In the genomic region with DNA sequence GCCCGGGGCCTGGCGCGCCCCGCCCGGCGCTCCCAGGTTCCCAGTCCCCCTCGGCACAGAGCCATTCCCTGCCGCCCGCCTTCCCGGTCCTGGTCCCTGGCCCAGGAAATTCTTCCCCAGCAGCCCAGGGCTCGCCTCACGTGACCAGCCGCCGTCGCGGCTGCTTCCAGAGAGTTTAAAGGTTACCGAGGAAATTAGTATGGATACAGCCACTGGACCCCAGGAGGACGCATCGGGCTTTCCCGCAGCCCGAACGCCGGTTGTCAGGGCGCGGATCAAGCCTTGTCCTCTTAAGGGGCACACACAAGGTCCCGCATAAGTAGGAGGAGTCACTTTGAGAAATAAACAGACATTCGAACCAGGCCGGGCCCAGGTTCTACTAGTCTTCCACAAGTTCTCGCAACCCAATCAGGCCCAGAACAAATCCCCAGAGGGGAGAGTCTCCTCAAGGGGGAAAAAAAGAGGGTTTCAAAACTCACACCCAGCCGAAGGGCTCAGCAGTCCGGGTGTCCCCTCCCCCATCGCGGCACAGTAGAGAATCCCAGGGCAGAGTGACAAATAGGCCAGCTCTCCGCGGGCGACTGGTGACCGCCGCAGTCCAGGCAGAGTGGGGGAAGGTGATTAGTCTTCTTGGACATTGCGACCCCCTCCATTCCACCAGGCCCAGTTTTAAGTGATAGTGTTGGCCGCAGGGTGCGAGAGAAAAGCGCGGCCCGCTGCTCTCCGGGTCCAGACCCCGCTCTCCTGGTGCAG, we compare ENCODE assay signal across 8 mouse cellular contexts. TPM values are rescaled to one million over a fixed set of nuclear protein-coding genes. Genes with fewer than 3 reads are reported as not detected.
DNase-seq lines count a peak whose midpoint lies in the region; ATAC-seq and TF ChIP-seq lines count a peak whose summit lies in the region.

No protein-coding gene starts in this region.

- H3K79me2 ChIP-seq in MEL (ENCODE audit: control insufficient read depth, insufficient read depth, low read length, poor library complexity): peaks cover 9% of the 10 kb centered on the region

- no peaks in the 10 kb centered on the region for H3K9me3 ChIP-seq in MEL (replicated peaks; ENCODE audit: insufficient read depth, low read length)
- no peaks in the 10 kb centered on the region for H3K9me3 ChIP-seq in forebrain, postnatal 0 days (ENCODE audit: low read length)
- H3K9me3 ChIP-seq in hindbrain, embryonic 11.5 days (ENCODE audit: control insufficient read depth, low read length): no peaks in the 10 kb centered on the region

- ATAC-seq in forebrain, postnatal 0 days: peak; percentile 12
- peak; percentile 79 for ATAC-seq in hindbrain, embryonic 11.5 days (ENCODE audit: low FRiP score)

- TF ChIP-seq EP300 in MEL (IDR thresholded peaks at IDR 0.05; ENCODE audit: low read depth in 1 of 2, low read length in 2 of 2): no peak

- peaks cover 0 to 20% of the 10 kb centered on the region in 2 experiments; a peak in 2 of 4 replicates for H3K36me3 ChIP-seq in MEL (ENCODE audit: control insufficient read depth in 1 of 2, insufficient read depth in 2 of 2, low read length in 2 of 2)
- no peaks in the 10 kb centered on the region for H3K36me3 ChIP-seq in forebrain, postnatal 0 days (ENCODE audit: insufficient read depth)
- no peaks in the 10 kb centered on the region for H3K36me3 ChIP-seq in hindbrain, embryonic 11.5 days (ENCODE audit: control insufficient read depth, insufficient read depth, low read length)

- WGBS in forebrain, postnatal 0 days: 1% methylated on average over 46 of the region's 46 CpGs
- WGBS in hindbrain, embryonic 11.5 days: under 1% methylated on average over 44 of the region's 46 CpGs

- TF ChIP-seq POLR2A in MEL (IDR thresholded peaks at IDR 0.05; ENCODE audit: control insufficient read depth in 1 of 2, insufficient read depth in 1 of 2, low read depth in 1 of 2, low read length in 2 of 2, poor library complexity in 1 of 2): no peak

- peaks cover 9 to 25% of the 10 kb centered on the region in 2 experiments for H3K4me1 ChIP-seq in MEL (ENCODE audit: control insufficient read depth in 1 of 2, insufficient read depth in 2 of 2, low read length in 2 of 2)
- peaks cover 13% of the 10 kb centered on the region; the same call in 1 of the 2 replicates for H3K4me1 ChIP-seq in forebrain, postnatal 0 days (ENCODE audit: insufficient read depth)
- H3K4me1 ChIP-seq in hindbrain, embryonic 11.5 days (replicated peaks; ENCODE audit: control insufficient read depth, insufficient read depth, low read length): peaks cover 3% of the 10 kb centered on the region; the same call in 1 of the 2 replicates

- peak overlapping the region; percentile 80 for H3K9ac ChIP-seq in MEL (ENCODE audit: control insufficient read depth, low read depth, low read length, poor library complexity, severe bottlenecking)
- H3K9ac ChIP-seq in forebrain, postnatal 0 days: peak overlapping the region; percentile 75
- peak overlapping the region; percentile 81 for H3K9ac ChIP-seq in hindbrain, embryonic 11.5 days (ENCODE audit: low read depth, low read length)

- H3K27ac ChIP-seq in MEL (ENCODE audit: control insufficient read depth, low read depth, low read length): peak overlapping the region; percentile 40
- H3K27ac ChIP-seq in forebrain, postnatal 0 days (ENCODE audit: low read depth, low read length): peak overlapping the region; percentile 90
- peak overlapping the region; percentile 92 for H3K27ac ChIP-seq in hindbrain, embryonic 11.5 days (ENCODE audit: low read depth, low read length)

- peak overlapping the region; percentile 94 for H3K4me2 ChIP-seq in forebrain, postnatal 0 days (ENCODE audit: low read depth)
- peak overlapping the region; percentile 96 for H3K4me2 ChIP-seq in hindbrain, embryonic 11.5 days (replicated peaks; ENCODE audit: low read depth, low read length)

- no peak for TF ChIP-seq RAD21 in MEL (IDR thresholded peaks at IDR 0.05; ENCODE audit: low read depth, low read length)

- TF ChIP-seq CTCF in MEL (IDR thresholded peaks at IDR 0.05 in 2 of 3, conservative IDR thresholded peaks at IDR 0.05 in 1 of 3; ENCODE audit: control insufficient read depth in 1 of 3, insufficient read depth in 1 of 3, low read depth in 2 of 3, low read length in 3 of 3, poor library complexity in 1 of 3, severe bottlenecking in 1 of 3): no peak
- no peak for TF ChIP-seq CTCF in forebrain, postnatal 0 days (IDR thresholded peaks at IDR 0.05; ENCODE audit: low read depth)

- H3K27me3 ChIP-seq in MEL (ENCODE audit: control insufficient read depth in 1 of 2, insufficient read depth in 2 of 2, low read length in 2 of 2): no peaks in the 10 kb centered on the region
- no peaks in the 10 kb centered on the region for H3K27me3 ChIP-seq in forebrain, postnatal 0 days (ENCODE audit: insufficient read depth, low read length)
- H3K27me3 ChIP-seq in hindbrain, embryonic 11.5 days (ENCODE audit: control insufficient read depth, insufficient read depth, low read length): no peaks in the 10 kb centered on the region

- H3K4me3 ChIP-seq in MEL (ENCODE audit: control insufficient read depth in 1 of 2, insufficient read depth in 1 of 2, low read depth in 2 of 2, low read length in 2 of 2): peak overlapping the region; percentile 61 to 99
- H3K4me3 ChIP-seq in forebrain, postnatal 0 days (ENCODE audit: low read depth, low read length): peak overlapping the region; percentile 72
- peak overlapping the region; percentile 72 for H3K4me3 ChIP-seq in hindbrain, embryonic 11.5 days (ENCODE audit: low read depth, low read length)

- DNase-seq in MEL (ENCODE audit: low read depth, low spot score): peak; percentile 76
- DNase-seq in cerebellum, adult 11 months: peak; percentile 77
- peak; percentile 58 for DNase-seq in forebrain, postnatal 0 days
- DNase-seq in hindbrain, embryonic 11.5 days (ENCODE audit: low spot score): peak; percentile 78
- peak; percentile 67 to 75 for DNase-seq in layer of hippocampus, postnatal 14 days (ENCODE audit: low spot score in 2 of 2)
- peak; percentile 92 for DNase-seq in lung, postnatal 36 days
- peak; percentile 51 for DNase-seq in retina, postnatal 7 days (ENCODE audit: low read depth, low spot score)
- peak; percentile 74 for DNase-seq in thymus, postnatal 4 days

TF ChIP-seq in MEL, 35 proteins besides CTCF, POLR2A, EP300 and RAD21 (continues in another document):
- TF ChIP-seq POLR2AphosphoS5 (IDR thresholded peaks at IDR 0.05; ENCODE audit: borderline replicate concordance, low read depth, low read length): no peak
- no peak for TF ChIP-seq MAFK (IDR thresholded peaks at IDR 0.05; ENCODE audit: borderline replicate concordance, low read depth, low read length)
- peak; percentile 89 for TF ChIP-seq USF1 (IDR thresholded peaks at IDR 0.05; ENCODE audit: low read depth, low read length)
- TF ChIP-seq SMC3 (IDR thresholded peaks at IDR 0.05; ENCODE audit: low read depth, low read length): 0 out of 2 replicates have a peak, but pooled peaks have one; percentile 5
- peak; percentile 35; the same call in 1 of the 2 replicates for TF ChIP-seq MXI1 (IDR thresholded peaks at IDR 0.05; ENCODE audit: low read depth, low read length)
- no peak for TF ChIP-seq MAZ (IDR thresholded peaks at IDR 0.05; ENCODE audit: low read depth, low read length)
- no peak for TF ChIP-seq TAL1 (IDR thresholded peaks at IDR 0.05; ENCODE audit: low read length)
- no peak for TF ChIP-seq JUND (IDR thresholded peaks at IDR 0.05; ENCODE audit: low read depth, low read length)
- no peak for TF ChIP-seq GATA1 (IDR thresholded peaks at IDR 0.05; ENCODE audit: low read depth, low read length)
- no peak for TF ChIP-seq NRF1 (IDR thresholded peaks at IDR 0.05; ENCODE audit: insufficient read depth, low read depth, low read length, poor library complexity, severe bottlenecking)
- no peak for TF ChIP-seq MYC (IDR thresholded peaks at IDR 0.05; ENCODE audit: low read depth, low read length)
- no peak; the same call in 1 of the 2 replicates for TF ChIP-seq SIN3A (IDR thresholded peaks at IDR 0.05; ENCODE audit: low read length)
- TF ChIP-seq GABPA (IDR thresholded peaks at IDR 0.05; ENCODE audit: low read depth, low read length): no peak
- TF ChIP-seq ZKSCAN1 (IDR thresholded peaks at IDR 0.05; ENCODE audit: low read depth, low read length): no peak
- TF ChIP-seq CHD1 (IDR thresholded peaks at IDR 0.05; ENCODE audit: low read depth, low read length): no peak; the same call in 1 of the 2 replicates
- TF ChIP-seq E2F4 (IDR thresholded peaks at IDR 0.05; ENCODE audit: borderline replicate concordance, low read depth, low read length): no peak
- TF ChIP-seq ZMIZ1 (IDR thresholded peaks at IDR 0.05; ENCODE audit: low read depth, low read length): no peak
- peak; percentile 75 for TF ChIP-seq BHLHE40 (IDR thresholded peaks at IDR 0.05; ENCODE audit: borderline replicate concordance, low read depth, low read length)
- no peak for TF ChIP-seq KAT2A (conservative IDR thresholded peaks at IDR 0.05; ENCODE audit: low read depth, low read length)
- TF ChIP-seq MAX (IDR thresholded peaks at IDR 0.05; ENCODE audit: low read length): peak; percentile 15; the same call in 1 of the 2 replicates
- no peak for TF ChIP-seq NELFE (IDR thresholded peaks at IDR 0.05; ENCODE audit: low read depth, low read length)
- TF ChIP-seq HCFC1 (IDR thresholded peaks at IDR 0.05; ENCODE audit: low read depth, low read length): no peak
- no peak for TF ChIP-seq ETS1 (IDR thresholded peaks at IDR 0.05; ENCODE audit: low read depth, low read length)

RNA-seq across cellular contexts. Expression of a gene that starts 0.8 kb away (rescaled TPM):
- 3.0 and 3.6 TPM in 2 replicates for total RNA-seq in MEL (2012; rRNA removed)
- 1 to 10 TPM in 1 of 2 experiments, not detected in 1; 5.3 TPM for polyA plus RNA-seq in MEL (2012; ENCODE audit: insufficient read depth in 1 of 2, insufficient read length in 2 of 2, low read depth in 1 of 2, low replicate concordance in 2 of 2, missing spikeins in 1 of 2)
- total RNA-seq in forebrain, postnatal 0 days (2014; rRNA removed): 90.0 and 94.3 TPM in 2 replicates
- 59.8 and 91.3 TPM in 2 replicates for polyA plus RNA-seq in forebrain, postnatal 0 days (2015; fragmentation: Nextera tagmentation; extraction: Ambion mirVana)
- polyA plus RNA-seq in hindbrain, embryonic 11.5 days (2014; fragmentation: Nextera tagmentation; extraction: Ambion mirVana): 7.3 and 7.4 TPM in 2 replicates
- total RNA-seq in layer of hippocampus, postnatal 14 days (2021): 100 to 1,000 TPM; 380 TPM

RNA-seq across cellular contexts. Expression of a gene that starts 21.8 kb away (rescaled TPM):
- 14.9 and 17.4 TPM in 2 replicates for total RNA-seq in MEL (2012; rRNA removed)
- polyA plus RNA-seq in MEL (2012; ENCODE audit: insufficient read depth in 1 of 2, insufficient read length in 2 of 2, low read depth in 1 of 2, low replicate concordance in 2 of 2, missing spikeins in 1 of 2): 10 to 100 TPM in 1 of 2 experiments, not detected in 1; 30.5 TPM
- total RNA-seq in forebrain, postnatal 0 days (2014; rRNA removed): 20.8 and 20.9 TPM in 2 replicates
- polyA plus RNA-seq in forebrain, postnatal 0 days (2015; fragmentation: Nextera tagmentation; extraction: Ambion mirVana): 5.3 and 9.4 TPM in 2 replicates
- polyA plus RNA-seq in hindbrain, embryonic 11.5 days (2014; fragmentation: Nextera tagmentation; extraction: Ambion mirVana): 10.3 and 12.6 TPM in 2 replicates
- 10 to 100 TPM; 13.0 to 13.6 TPM for total RNA-seq in layer of hippocampus, postnatal 14 days (2021)

Comparison
In these comparisons a context has a peak if more than half of its experiments do, and no peak if none do; other contexts are left out.
1. Peak in every context shown above with its lines: DNase-seq, ATAC-seq, H3K4me3 ChIP-seq and H3K27ac ChIP-seq.
2. H3K27ac ChIP-seq: peak in every context shown above with its lines; median percentile 92 in hindbrain, embryonic 11.5 days; 90 in forebrain, postnatal 0 days; 40 in MEL.
3. RNA of a gene that starts 0.8 kb away (total RNA-seq): 380 TPM in layer of hippocampus, postnatal 14 days and 90.0 to 94.3 TPM in forebrain, postnatal 0 days; 3.0 to 3.6 TPM in MEL; every median in the first group is over 10 times any median in the second.